Mouse (Mus musculus) spleen, adult 10 weeks (tissue): ENCODE data around the gene Adamtsl3. TPM values are rescaled to one million over a fixed set of nuclear protein-coding genes. Genes with fewer than 3 reads are reported as not detected.

ENCODE experiments used
- polyA plus RNA-seq: library from polyadenylated mRNA; stranded (reverse); fragments of 350-450 nt; fragmentation: Illumina TruSeq; extraction: RNeasy Lipid Tissue Mini Kit (QIAGEN cat#74804); gene quantifications from one replicate; pipeline ENCODE4 v1.2.3, GENCODE M21; 2015; ENCODE audit warnings: low replicate concordance; ENCODE audit not compliant: insufficient read depth

Gene Adamtsl3
- polyA plus RNA-seq = 0.28 TPM

DNA sequence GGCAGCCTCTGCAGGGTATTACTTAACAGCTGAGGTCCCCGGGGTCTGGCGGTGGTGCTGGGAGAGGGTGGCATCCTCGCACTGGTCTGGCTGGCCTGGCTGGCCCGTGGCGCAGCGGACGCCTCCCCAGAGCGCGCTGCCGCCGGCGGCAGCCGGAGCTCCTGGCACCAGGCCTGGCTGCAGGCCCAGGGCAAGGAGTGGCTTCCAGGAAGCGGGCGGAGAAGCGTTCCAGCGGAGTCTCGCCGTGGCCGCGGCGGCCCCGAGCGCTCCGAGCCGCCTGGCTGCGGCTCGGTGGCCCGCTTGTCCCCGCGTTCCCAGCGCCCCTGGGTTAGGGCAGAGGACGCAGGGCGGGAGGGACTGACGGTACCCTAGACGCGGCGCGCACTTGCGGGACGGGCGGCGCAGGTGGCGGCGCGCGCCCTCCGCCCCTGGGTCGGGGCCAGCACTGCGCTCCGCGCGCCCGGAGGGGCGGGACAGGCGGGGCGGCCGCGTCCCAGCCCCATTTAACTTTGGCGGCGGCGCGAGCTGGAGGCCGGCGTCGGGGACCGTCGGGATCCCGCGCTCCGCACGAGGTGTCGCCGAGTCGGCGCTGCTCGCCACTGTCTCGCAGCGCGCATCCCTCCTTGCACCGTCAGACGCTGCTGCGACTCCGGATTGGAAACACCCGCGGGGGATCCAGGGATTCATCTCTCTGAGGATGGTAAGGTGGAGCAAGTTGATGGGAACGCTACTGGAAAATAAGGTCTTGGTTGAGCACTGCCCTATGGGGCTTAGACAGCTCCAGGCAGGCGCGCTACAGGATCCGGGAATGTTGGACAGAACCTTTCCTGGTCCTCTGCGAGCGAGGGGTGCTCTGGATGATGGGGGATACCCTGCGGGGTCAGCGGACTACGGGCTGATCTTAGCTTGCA is at the start of gene Adamtsl3:
Gene Adamtsl3, plus strand, starts transcription at position 484 of the 911 bp plus-strand sequence.

DNA sequence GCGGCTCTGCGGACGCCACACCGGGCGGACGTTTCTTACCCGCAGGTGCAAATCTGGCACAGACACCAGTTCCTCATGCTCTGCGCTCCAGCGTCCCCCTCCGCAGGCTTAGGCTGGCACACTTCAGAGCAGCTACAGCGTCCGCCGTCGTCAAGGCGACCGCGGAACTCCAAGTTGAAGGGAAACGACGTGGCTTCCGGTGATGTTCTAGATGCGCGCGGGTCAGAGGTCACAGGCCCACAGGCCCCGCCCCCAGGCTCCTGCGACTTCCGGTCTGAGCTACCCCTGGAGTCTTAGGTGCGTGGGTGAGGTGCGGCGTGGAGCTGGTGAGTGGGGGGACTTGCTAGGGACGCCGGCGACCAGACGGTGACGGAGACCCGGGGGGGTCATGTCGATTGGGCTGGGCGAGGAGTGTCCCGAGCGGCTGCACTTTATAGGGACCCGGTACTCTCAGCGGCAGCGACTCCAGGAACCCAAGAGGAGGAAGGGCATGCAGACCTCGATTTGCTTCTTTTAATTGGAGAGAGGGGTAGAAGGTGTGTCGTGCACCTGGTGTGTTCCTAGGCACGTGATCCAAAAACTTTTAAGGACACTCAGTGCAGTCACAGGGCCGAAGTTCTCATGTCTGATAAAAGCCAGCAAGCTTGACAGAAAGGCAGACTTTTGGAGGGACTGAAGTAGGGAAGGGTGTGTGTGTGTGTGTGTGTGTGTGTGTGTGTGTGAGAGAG is 313.0 kb downstream of the Adamtsl3 start, which contains the start of the genes Saxo2 and Efl1:
Gene Saxo2, minus strand, starts transcription at position 176 of the 728 bp plus-strand sequence.
Gene Efl1, plus strand, starts transcription at position 262 of the 728 bp plus-strand sequence.

Other genes with a start within 250 kb of the Adamtsl3 start
- gene Sh3gl3, start 161.9 kb upstream of the Adamtsl3 start, polyA plus RNA-seq = 3.2 TPM